Mouse (Mus musculus) right cerebral cortex, adult 2 months (tissue): ENCODE data around the gene En1.

Experiments
- DNase-seq, 2 experiments: peaks; one replicate each; pipeline ENCODE4 v3.0.0; 2021 to 2022; ENCODE audit warnings: low spot score in 2 of 2

The En1 gene

GRCm38 (mm10) chr1:120602031-120602730, at the start of gene En1:
TSS of gene En1 (plus strand) at chr1:120602418.
- DNase-seq = no peak

- DNase-seq = no peak
These were observed 45.0 kb upstream of the En1 start for GRCm38 (mm10) chr1:120556926-120557846.

- no peak for DNase-seq
These were observed 43.6 kb upstream of the En1 start for GRCm38 (mm10) chr1:120558341-120559285.

- no peak for DNase-seq
These were observed 42.3 kb upstream of the En1 start for GRCm38 (mm10) chr1:120559911-120560310.

GRCm38 (mm10) chr1:120581306-120581705, 20.9 kb upstream of the En1 start:
- no peak for DNase-seq

- no peak for DNase-seq
These were observed 16.7 kb upstream of the En1 start for GRCm38 (mm10) chr1:120585481-120585880.

GRCm38 (mm10) chr1:120586500-120587110, 15.6 kb upstream of the En1 start:
- peak; percentile 74 to 86 for DNase-seq

GRCm38 (mm10) chr1:120587431-120587830, 14.8 kb upstream of the En1 start:
- DNase-seq = peak in 1 of 2 experiments; percentile 17

GRCm38 (mm10) chr1:120587960-120588359, 14.3 kb upstream of the En1 start:
- no peak for DNase-seq

GRCm38 (mm10) chr1:120588362-120589027, 13.7 kb upstream of the En1 start:
- no peak for DNase-seq

- no peak for DNase-seq
These were observed 8.8 kb upstream of the En1 start for GRCm38 (mm10) chr1:120593236-120593919.

- no peak for DNase-seq
These were observed 7.6 kb upstream of the En1 start for GRCm38 (mm10) chr1:120594603-120595002.

- DNase-seq = no peak
These were observed 6.6 kb upstream of the En1 start for GRCm38 (mm10) chr1:120595471-120596240.

- no peak for DNase-seq
These were observed 5.9 kb upstream of the En1 start for GRCm38 (mm10) chr1:120596319-120596718.

- DNase-seq = no peak
These were observed 5.4 kb upstream of the En1 start for GRCm38 (mm10) chr1:120596784-120597183.

- no peak for DNase-seq
These were observed 4.9 kb upstream of the En1 start for GRCm38 (mm10) chr1:120597271-120597670.

- DNase-seq = no peak
These were observed 3.9 kb upstream of the En1 start for GRCm38 (mm10) chr1:120598196-120598940.

GRCm38 (mm10) chr1:120599321-120600148, 2.7 kb upstream of the En1 start:
- DNase-seq = no peak
